Mouse (Mus musculus) myocyte (in vitro differentiated cells): Measurements from ENCODE around the gene Parp12. TPM values are rescaled to one million over a fixed set of nuclear protein-coding genes. Genes with fewer than 3 reads are reported as not detected.

ENCODE experiments used
- H3K27me3 ChIP-seq: one replicate; pipeline ENCODE4 v1.6.1; 2011; ENCODE audit not compliant: control insufficient read depth, insufficient read depth, insufficient read length
- H3K36me3 ChIP-seq: one replicate; pipeline ENCODE4 v1.6.1; 2011; ENCODE audit not compliant: control insufficient read depth, insufficient read depth
- H3K4me2 ChIP-seq: one replicate; pipeline ENCODE4 v1.6.1; 2011; ENCODE audit warnings: low read depth, control low read depth
- H3K4me3 ChIP-seq: one replicate; pipeline ENCODE4 v1.5.1; 2011; ENCODE audit warnings: mild to moderate bottlenecking, control low read depth, moderate library complexity
- H3K79me2 ChIP-seq: one replicate; pipeline ENCODE4 v1.6.1; 2011; ENCODE audit not compliant: control insufficient read depth, insufficient read depth
- H3ac ChIP-seq: one replicate; pipeline ENCODE4 v1.6.1; 2011; ENCODE audit not compliant: control insufficient read depth, insufficient read length
- CEBPB ChIP-seq: IDR thresholded peaks from 2 replicates; pipeline ENCODE4 v1.6.1; 2011; ENCODE audit warnings: mild to moderate bottlenecking, moderate library complexity; ENCODE audit not compliant: poor library complexity, insufficient read depth, severe bottlenecking
- E2F4 ChIP-seq: IDR thresholded peaks from one replicate; pipeline ENCODE4 v1.6.1; 2011; ENCODE audit warnings: mild to moderate bottlenecking, control low read depth, moderate library complexity; ENCODE audit not compliant: insufficient read depth
- MAX ChIP-seq: IDR thresholded peaks from one replicate; pipeline ENCODE4 v1.6.1; 2011; ENCODE audit warnings: low read depth, mild to moderate bottlenecking, control low read depth
- MYOD1 ChIP-seq, 3 experiments: IDR thresholded peaks; one replicate each; pipeline ENCODE4 v1.6.1; 2011; ENCODE audit warnings: control low read depth in 2 of 3, low read depth in 2 of 3, mild to moderate bottlenecking in 2 of 3, moderate library complexity in 1 of 3; ENCODE audit not compliant: insufficient read length in 2 of 3, control insufficient read depth in 1 of 3
- MYOG ChIP-seq, 3 experiments: IDR thresholded peaks; one replicate each; pipeline ENCODE4 v1.6.1; 2011; ENCODE audit warnings: control low read depth in 2 of 3, low read depth in 2 of 3, mild to moderate bottlenecking in 2 of 3; ENCODE audit not compliant: insufficient read length in 2 of 3, control insufficient read depth in 1 of 3, insufficient read depth in 1 of 3
- POLR2A ChIP-seq: IDR thresholded peaks from one replicate; pipeline ENCODE4 v1.6.1; 2011; ENCODE audit warnings: low read depth, mild to moderate bottlenecking, control low read depth, moderate library complexity; ENCODE audit not compliant: insufficient read length
- POLR2AphosphoS2 ChIP-seq: IDR thresholded peaks from one replicate; pipeline ENCODE4 v1.6.1; 2011; ENCODE audit warnings: low read depth, control low read depth; ENCODE audit not compliant: insufficient read length
- REST ChIP-seq: IDR thresholded peaks from one replicate; pipeline ENCODE4 v1.6.1; 2011; ENCODE audit warnings: mild to moderate bottlenecking, control low read depth, moderate library complexity; ENCODE audit not compliant: insufficient read depth, insufficient read length
- SRF ChIP-seq: IDR thresholded peaks from one replicate; pipeline ENCODE4 v1.6.1; 2011; ENCODE audit warnings: low read depth; ENCODE audit not compliant: control insufficient read depth, insufficient read length
- TCF12 ChIP-seq: IDR thresholded peaks from one replicate; pipeline ENCODE4 v1.6.1; 2011; ENCODE audit warnings: mild to moderate bottlenecking, control low read depth; ENCODE audit not compliant: poor library complexity, insufficient read depth, severe bottlenecking
- TCF3 ChIP-seq: IDR thresholded peaks from one replicate; pipeline ENCODE4 v1.6.1; 2011; ENCODE audit warnings: low read depth, control low read depth; ENCODE audit not compliant: insufficient read length
- USF1 ChIP-seq: IDR thresholded peaks from one replicate; pipeline ENCODE4 v1.6.1; 2011; ENCODE audit warnings: low read depth, mild to moderate bottlenecking, control low read depth, moderate library complexity
- polyA plus RNA-seq: library from polyadenylated mRNA; unstranded; fragments of >200 nt; fragmentation: generic; extraction: Trizol; gene quantifications from one replicate; pipeline ENCODE4 v1.2.1, GENCODE M21; 2012; ENCODE audit warnings: missing spikeins

The Parp12 gene
- polyA plus RNA-seq, 1 experiment = 6.9 TPM

- no peak overlapping the region for H3K4me2 ChIP-seq
- TF ChIP-seq CEBPB = no peak
- no peak for TF ChIP-seq MAX
- no peak for TF ChIP-seq MYOG (IDR thresholded peaks at IDR 0.05; ENCODE audit: control insufficient read depth in 1 of 3, insufficient read depth in 1 of 3, insufficient read length in 2 of 3, low read depth in 2 of 3)
- no peaks in the 10 kb centered on the region for H3K36me3 ChIP-seq
- H3K4me3 ChIP-seq = no peak overlapping the region
- H3K27me3 ChIP-seq = no peaks in the 10 kb centered on the region
- H3ac ChIP-seq = no peak overlapping the region
- H3K79me2 ChIP-seq = no peaks in the 10 kb centered on the region
Observed at GRCm38 (mm10) chr6:39059547-39060497, 58.3 kb downstream of the Parp12 start.

GRCm38 (mm10) chr6:39058936-39059335 is 59.2 kb downstream of the Parp12 start:
- H3ac ChIP-seq = no peak overlapping the region
- H3K79me2 ChIP-seq = no peaks in the 10 kb centered on the region
- no peak overlapping the region for H3K4me3 ChIP-seq
- no peaks in the 10 kb centered on the region for H3K36me3 ChIP-seq
- H3K27me3 ChIP-seq = no peaks in the 10 kb centered on the region
- no peak overlapping the region for H3K4me2 ChIP-seq
- no peak for TF ChIP-seq TCF3
- no peak for TF ChIP-seq USF1
- TF ChIP-seq MYOD1 (IDR thresholded peaks at IDR 0.05; ENCODE audit: control insufficient read depth in 1 of 3, insufficient read length in 2 of 3, low read depth in 2 of 3) = no peak
- TF ChIP-seq CEBPB = no peak
- TF ChIP-seq TCF12 = no peak
- no peak for TF ChIP-seq REST
- no peak for TF ChIP-seq MYOG (IDR thresholded peaks at IDR 0.05; ENCODE audit: control insufficient read depth in 1 of 3, insufficient read depth in 1 of 3, insufficient read length in 2 of 3, low read depth in 2 of 3)
- TF ChIP-seq POLR2AphosphoS2 = no peak
- no peak for TF ChIP-seq SRF
- TF ChIP-seq MAX = no peak
- TF ChIP-seq POLR2A = no peak
- no peak for TF ChIP-seq E2F4

GRCm38 (mm10) chr6:39058389-39058788 is 59.8 kb downstream of the Parp12 start:
- no peaks in the 10 kb centered on the region for H3K36me3 ChIP-seq

GRCm38 (mm10) chr6:39057161-39057560 is 61.0 kb downstream of the Parp12 start:
- Histone ChIP-seq H3K36me3 (no peaks in the 10 kb centered on the region), H3K4me3 (no peak overlapping the region), H3ac (no peak overlapping the region), H3K79me2 (no peaks in the 10 kb centered on the region), H3K27me3 (no peaks in the 10 kb centered on the region), H3K4me2 (no peak overlapping the region)
- no peak for TF ChIP-seq CEBPB
- no peak for TF ChIP-seq MAX
- no peak for TF ChIP-seq MYOG (IDR thresholded peaks at IDR 0.05; ENCODE audit: control insufficient read depth in 1 of 3, insufficient read depth in 1 of 3, insufficient read length in 2 of 3, low read depth in 2 of 3)
- TF ChIP-seq TCF3 = no peak
- no peak for TF ChIP-seq MYOD1 (IDR thresholded peaks at IDR 0.05; ENCODE audit: control insufficient read depth in 1 of 3, insufficient read length in 2 of 3, low read depth in 2 of 3)
- no peak for TF ChIP-seq POLR2AphosphoS2
- TF ChIP-seq REST = no peak
- TF ChIP-seq USF1 = no peak
- TF ChIP-seq POLR2A = no peak
- no peak for TF ChIP-seq SRF
- TF ChIP-seq TCF12 = no peak
- TF ChIP-seq E2F4 = no peak

More at GRCm38 (mm10) chr6:39058389-39058788, 59.8 kb downstream of the Parp12 start:
- Histone ChIP-seq H3ac (no peak overlapping the region), H3K4me3 (no peak overlapping the region), H3K4me2 (no peak overlapping the region), H3K27me3 (no peaks in the 10 kb centered on the region), H3K79me2 (no peaks in the 10 kb centered on the region)
- TF ChIP-seq TCF12 (no peak), REST (no peak), TCF3 (no peak), E2F4 (no peak), MYOG (IDR thresholded peaks at IDR 0.05; ENCODE audit: control insufficient read depth in 1 of 3, insufficient read depth in 1 of 3, insufficient read length in 2 of 3, low read depth in 2 of 3) (no peak), POLR2AphosphoS2 (no peak), MYOD1 (IDR thresholded peaks at IDR 0.05; ENCODE audit: control insufficient read depth in 1 of 3, insufficient read length in 2 of 3, low read depth in 2 of 3) (no peak), MAX (no peak), USF1 (no peak), SRF (no peak), POLR2A (no peak), CEBPB (no peak)
